Mouse (Mus musculus) left cerebral cortex, postnatal 10 days (tissue): Measurements from ENCODE around the gene Gmfb. TPM values are rescaled to one million over a fixed set of nuclear protein-coding genes. Genes with fewer than 3 reads are reported as not detected.
A peak's percentile ranks its signal among the peaks of the same experiment; 100 is the strongest.

Source experiments
- DNase-seq, 2 experiments: peaks; one replicate each; pipeline ENCODE4 v3.0.0; 2021 to 2022; ENCODE audit warnings: low spot score in 2 of 2, mixed read lengths in 1 of 2; ENCODE audit errors: extremely low spot score in 1 of 2
- intact Hi-C: fragments of 180-260 bp; cut with DNase I; formaldehyde crosslinking; loops from one replicate; pipeline ENCODE4 v1.15.1; 2025
- total RNA-seq, 2 experiments: library from RNA; stranded (reverse); gene quantifications; 2 replicates each; pipeline ENCODE4 v1.2.3; 2021

The Gmfb gene
- total RNA-seq, 2 experiments from 2014 or later, result 155 to 165 TPM

GRCm38 (mm10) chr14:46760355-46761029 lies 61.5 kb downstream of the Gmfb start, which contains the start of gene Cdkn3:
Gene Cdkn3 (plus strand): TSS chr14:46760541.
- intact Hi-C loops, result no loop called here

GRCm38 (mm10) chr14:46759970-46760354 lies 62.1 kb downstream of the Gmfb start:
- intact Hi-C loops, result no loop called here

More at GRCm38 (mm10) chr14:46760355-46761029, 61.5 kb downstream of the Gmfb start, which contains the start of gene Cdkn3:
- DNase-seq, result peak; percentile 89 to 92

More at GRCm38 (mm10) chr14:46759970-46760354, 62.1 kb downstream of the Gmfb start:
- no peak for DNase-seq

Other genes with a start within 250 kb of the Gmfb start
- gene Cdkn3, start 61.7 kb downstream of the Gmfb start, total RNA-seq, result 1 to 10 TPM; 1.9 to 2.0 TPM
- 10 to 100 TPM; 79.9 to 83.6 TPM for gene Cnih1, start 33.8 kb downstream of the Gmfb start, total RNA-seq
- gene Cgrrf1, start 9.9 kb upstream of the Gmfb start, total RNA-seq, result 10 to 100 TPM; 11.5 to 13.9 TPM
- 10 to 100 TPM; 20.5 to 22.8 TPM for gene Samd4, start 60.6 kb upstream of the Gmfb start, total RNA-seq